Comparison of ENCODE assay signal across 8 mouse cellular contexts in the genomic region with DNA sequence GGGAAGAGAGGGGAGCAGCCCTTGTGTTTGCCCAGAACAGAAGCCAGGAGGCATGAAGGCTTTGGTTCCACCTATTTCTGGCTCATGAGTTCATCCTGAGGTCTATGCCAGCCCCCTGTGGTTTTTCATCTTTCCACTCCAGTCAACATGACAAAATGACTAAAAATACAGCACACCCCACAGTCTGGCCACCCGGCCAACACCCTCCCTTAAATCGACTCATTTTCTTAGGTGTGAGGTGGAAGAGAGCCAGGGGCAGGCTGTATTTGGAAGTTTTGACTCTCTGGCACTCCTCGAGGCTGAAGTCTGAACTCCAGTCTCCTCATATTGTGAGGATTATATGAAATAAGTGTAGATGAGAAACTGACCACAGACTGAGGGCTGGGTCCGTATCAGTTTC. TPM values are rescaled to one million over a fixed set of nuclear protein-coding genes. Genes with fewer than 3 reads are reported as not detected.
DNase-seq lines count a peak whose midpoint lies in the region; ATAC-seq lines count a peak whose summit lies in the region.

No protein-coding gene starts in this region.

- no peak for ATAC-seq in heart, embryonic 11.5 days (replicated peaks; ENCODE audit: insufficient number of reproducible peaks, low FRiP score, low TSS enrichment)
- no peak for ATAC-seq in liver, embryonic 12.5 days

- H3K36me3 ChIP-seq in heart, embryonic 11.5 days (ENCODE audit: control insufficient read depth, insufficient read depth, low read length), result no peaks in the 10 kb centered on the region
- no peaks in the 10 kb centered on the region for H3K36me3 ChIP-seq in liver, embryonic 12.5 days

- 42% methylated on average over 4 of the region's 4 CpGs for WGBS in heart, embryonic 11.5 days (ENCODE audit: insufficient replicate concordance)
- WGBS in liver, embryonic 12.5 days (ENCODE audit: insufficient replicate concordance), result 55% methylated on average over 4 of the region's 4 CpGs

- no peak overlapping the region for H3K4me3 ChIP-seq in heart, embryonic 11.5 days (ENCODE audit: low read depth, low read length)
- no peak overlapping the region for H3K4me3 ChIP-seq in liver, embryonic 12.5 days

- H3K4me1 ChIP-seq in heart, embryonic 11.5 days (ENCODE audit: control insufficient read depth, insufficient read depth, low read length), result no peaks in the 10 kb centered on the region
- H3K4me1 ChIP-seq in liver, embryonic 12.5 days, result no peaks in the 10 kb centered on the region

- H3K9ac ChIP-seq in heart, embryonic 11.5 days (ENCODE audit: low read depth, low read length), result no peak overlapping the region
- no peak overlapping the region for H3K9ac ChIP-seq in liver, embryonic 12.5 days

- no peak overlapping the region for H3K27ac ChIP-seq in heart, embryonic 11.5 days (ENCODE audit: low read depth, low read length)
- no peak overlapping the region for H3K27ac ChIP-seq in liver, embryonic 12.5 days

- H3K9me3 ChIP-seq in heart, embryonic 11.5 days (replicated peaks; ENCODE audit: control insufficient read depth, low read length), result no peaks in the 10 kb centered on the region
- H3K9me3 ChIP-seq in liver, embryonic 12.5 days (replicated peaks), result no peaks in the 10 kb centered on the region

- DNase-seq in heart, adult 11 months, result peak; percentile 97
- peak; percentile 34 to 38 for DNase-seq in B cell, adult 2 months
- DNase-seq in cerebellum, postnatal 36 days, result peak; percentile 93 to 95
- DNase-seq in heart, postnatal 36 days, result peak; percentile 28 to 49
- DNase-seq in lung, postnatal 36 days, result peak; percentile 72
- DNase-seq in embryo, embryonic 10 days (ENCODE audit: low spot score), result no peak

- H3K27me3 ChIP-seq in heart, embryonic 11.5 days (ENCODE audit: control insufficient read depth, insufficient read depth, low read length), result no peaks in the 10 kb centered on the region
- no peaks in the 10 kb centered on the region for H3K27me3 ChIP-seq in liver, embryonic 12.5 days (replicated peaks)

- intact Hi-C loops in heart, postnatal 36 days (cut with DNase I), result loop anchor here (5.0 kb wide), 1 partner anchor 100 kb away; the partner anchor contains the start of gene Adam17

- no peak overlapping the region for H3K4me2 ChIP-seq in heart, embryonic 11.5 days
- no peak overlapping the region for H3K4me2 ChIP-seq in liver, embryonic 12.5 days

RNA-seq across cellular contexts. Expression of gene Ywhaq, which starts 55.0 kb away (rescaled TPM):
- polyA plus RNA-seq in heart, embryonic 11.5 days (2014; fragmentation: Nextera tagmentation; extraction: Ambion mirVana), result 608 and 623 TPM in 2 replicates
- total RNA-seq in heart, postnatal 36 days (2021), result 10 to 100 TPM; 62.2 to 68.0 TPM
- polyA plus RNA-seq in liver, embryonic 12.5 days (2016; fragmentation: Nextera tagmentation; extraction: Ambion mirVana), result 325 and 327 TPM in 2 replicates
